ENCODE assay signal across 19 mouse cellular contexts in genomic region chr2:29655433-29655832, GRCm38 (mm10).
"Had no signal": no experiment of that assay in that cellular context is flagged by ENCODE, and none has a peak within 500 bp of the region (broad histone marks: within the 10 kb centered on the region; RNA-seq: fewer than 3 reads in every experiment).

No protein-coding gene starts in this region.

- DNase-seq: liver, postnatal 0 days; lung, adult 2 months; lung, postnatal 14 days; lung, postnatal 36 days; midbrain, embryonic 14.5 days; right cerebral cortex, postnatal 14 days; thymus, adult 2 months; thymus, postnatal 25 days; thymus, postnatal 4 days had no signal

- H3K9me3 ChIP-seq: liver, embryonic 15.5 days; lung, embryonic 15.5 days; megakaryocyte, embryonic 14.5 days; midbrain, embryonic 12.5 days; neural tube, embryonic 12.5 days; stomach, embryonic 15.5 days had no signal

- H3K27me3 ChIP-seq: liver, embryonic 15.5 days; lung, embryonic 15.5 days; megakaryocyte, embryonic 14.5 days; midbrain, embryonic 12.5 days; neural tube, embryonic 12.5 days; stomach, embryonic 15.5 days had no signal

- ATAC-seq: liver, postnatal 0 days; lung, postnatal 0 days; midbrain, embryonic 16.5 days had no signal

- H3K4me1 ChIP-seq: liver, embryonic 15.5 days had no signal

- H3K36me3 ChIP-seq: liver, embryonic 15.5 days; lung, embryonic 15.5 days; midbrain, embryonic 12.5 days; neural tube, embryonic 12.5 days; stomach, embryonic 15.5 days had no signal

- H3K27ac ChIP-seq: liver, embryonic 15.5 days; lung, embryonic 15.5 days; macrophage; midbrain, embryonic 12.5 days; neural tube, embryonic 12.5 days; stomach, embryonic 15.5 days; stomach, postnatal 0 days had no signal

- H3K4me3 ChIP-seq: liver, embryonic 15.5 days; lung, embryonic 15.5 days; megakaryocyte, embryonic 14.5 days; midbrain, embryonic 12.5 days; neural tube, embryonic 12.5 days; stomach, embryonic 15.5 days had no signal

- H3K4me2 ChIP-seq: liver, embryonic 15.5 days; lung, embryonic 15.5 days; midbrain, embryonic 12.5 days; neural tube, embryonic 12.5 days; stomach, embryonic 15.5 days had no signal

- H3K9ac ChIP-seq: liver, embryonic 15.5 days; liver, postnatal 0 days; lung, embryonic 15.5 days; midbrain, embryonic 12.5 days; neural tube, embryonic 12.5 days; stomach, embryonic 15.5 days had no signal
